Mouse (Mus musculus) testis, postnatal 10 days (tissue): ENCODE data around the gene Jazf1.

Experiments used
- DNase-seq: peaks from one replicate; pipeline ENCODE4 v3.0.0; 2021; ENCODE audit warnings: low spot score

The Jazf1 gene

DNA sequence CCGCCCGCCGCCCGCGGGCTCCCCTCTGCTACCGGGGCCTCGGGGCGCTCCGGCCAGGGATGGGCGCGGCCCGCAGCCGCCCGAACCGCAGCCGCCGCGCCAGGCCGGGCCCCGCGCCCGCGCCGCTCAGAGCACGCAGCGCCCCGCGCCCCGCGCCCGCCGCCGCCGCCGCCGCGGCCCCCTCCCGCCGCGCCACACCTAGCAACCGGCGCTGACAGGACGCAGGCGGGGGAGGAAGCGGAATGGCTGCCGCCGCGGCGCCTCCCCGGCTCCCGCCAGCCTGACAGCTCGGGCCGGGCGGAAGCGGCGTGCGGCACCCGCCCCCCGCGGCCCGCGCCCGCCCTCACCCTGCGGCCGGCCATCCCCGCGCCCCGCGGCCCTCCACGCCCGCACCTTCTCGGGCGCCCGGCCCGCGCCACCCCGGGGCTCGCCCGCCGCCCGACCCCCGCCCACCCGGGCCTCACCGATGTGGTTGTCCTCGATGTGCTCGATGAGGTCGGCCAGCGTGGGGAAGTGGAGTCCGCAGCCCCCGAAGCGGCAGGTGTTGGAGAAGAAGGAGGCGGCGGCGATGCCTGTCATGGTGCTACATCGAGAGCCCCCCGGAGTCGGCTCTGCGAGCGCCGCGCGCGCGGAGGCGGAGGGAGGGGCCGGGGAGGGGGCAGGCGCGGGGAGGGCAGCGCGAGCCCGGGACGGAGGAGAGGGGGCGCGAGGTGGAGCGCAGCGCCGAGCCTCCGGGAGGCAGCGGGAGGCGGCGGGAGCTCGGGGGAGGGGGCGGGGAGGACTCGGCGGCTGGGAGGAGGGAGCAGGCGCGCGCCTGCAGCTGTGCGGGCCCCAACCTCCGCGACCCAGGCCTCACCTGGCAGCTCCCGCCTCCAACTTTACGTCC lies at the start of gene Jazf1:
Gene Jazf1, minus strand, starts transcription at position 643 of the 886 bp plus-strand sequence.
- DNase-seq: peak; percentile 72

DNA sequence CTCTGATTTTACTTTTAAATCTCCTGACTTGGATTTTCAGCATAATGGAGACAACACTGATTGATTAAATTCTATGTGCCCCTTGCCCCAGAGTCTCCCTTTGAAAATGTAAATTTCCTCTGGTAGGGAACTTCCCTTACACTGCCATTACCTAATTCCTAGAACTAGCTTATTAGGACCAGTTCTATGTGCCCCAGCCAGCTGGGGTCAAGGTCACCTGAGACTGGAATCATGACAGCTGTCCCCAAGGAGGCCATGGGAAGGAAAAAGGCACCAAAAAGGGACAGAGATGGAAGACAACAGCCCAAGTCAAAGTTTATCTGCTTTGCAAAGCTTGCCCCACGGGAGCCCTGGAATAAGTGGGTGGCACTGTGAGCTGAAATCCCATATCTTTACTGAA lies 49.4 kb upstream of the Jazf1 start:
- DNase-seq: no peak

DNA sequence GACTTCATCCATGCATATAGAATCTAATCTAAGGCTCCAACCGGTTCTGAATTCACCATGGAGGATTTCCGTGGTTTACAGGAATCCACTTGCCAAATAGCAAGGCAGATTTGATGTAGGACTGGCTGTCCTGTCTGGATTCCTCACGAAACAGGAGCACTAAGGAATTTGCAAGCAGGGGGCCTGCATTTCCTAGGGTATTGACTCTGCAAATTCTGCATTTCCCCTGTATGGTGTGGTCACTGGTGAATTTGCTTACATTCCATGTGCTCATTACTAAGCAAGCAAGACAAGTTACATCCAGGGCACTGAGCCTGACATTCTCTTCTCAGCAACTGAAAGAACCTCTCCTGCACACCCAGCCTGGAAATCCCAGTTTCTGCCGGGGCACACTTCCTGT lies 18.4 kb upstream of the Jazf1 start:
- DNase-seq: no peak

DNA sequence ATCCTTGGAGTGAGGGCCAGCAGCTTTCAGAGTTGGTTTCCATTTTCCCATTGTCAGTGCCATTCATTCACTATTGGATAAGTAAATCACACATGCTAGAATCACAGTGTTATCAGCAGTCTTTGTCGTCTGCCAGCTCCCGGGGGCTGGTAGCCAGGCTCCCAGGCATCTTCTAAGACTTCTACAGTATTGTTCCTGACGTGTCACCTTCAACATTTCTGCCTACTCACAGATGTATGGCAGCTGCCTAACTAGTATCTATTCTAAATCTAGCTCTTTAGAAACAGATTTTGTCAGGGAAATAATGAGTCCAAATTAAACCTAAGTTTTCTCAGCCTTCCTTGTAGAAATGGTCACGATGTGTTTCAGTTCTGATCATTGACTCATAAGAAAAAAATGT lies 12.8 kb upstream of the Jazf1 start:
- DNase-seq: no peak

DNA sequence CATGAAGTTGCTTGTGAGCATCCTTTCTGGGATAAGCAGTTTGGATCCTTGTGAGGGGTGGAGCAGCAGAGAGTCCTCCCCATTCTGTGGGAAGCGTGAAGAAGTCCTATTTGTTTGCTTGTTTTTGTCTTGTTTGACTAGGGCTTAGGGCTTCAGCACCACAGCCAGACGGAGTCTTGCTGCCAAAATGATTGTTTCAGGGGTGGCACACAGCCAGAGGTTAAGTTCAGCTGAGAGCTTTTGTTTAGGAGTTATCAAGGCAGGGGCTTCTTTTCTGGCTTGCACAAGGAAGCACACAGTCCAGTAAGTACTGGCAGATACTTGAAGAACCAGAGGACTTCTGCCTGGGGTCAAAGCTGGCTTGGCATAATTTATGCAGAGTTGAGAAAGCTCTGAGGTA lies 10.2 kb upstream of the Jazf1 start:
- DNase-seq: peak; percentile 52

DNA sequence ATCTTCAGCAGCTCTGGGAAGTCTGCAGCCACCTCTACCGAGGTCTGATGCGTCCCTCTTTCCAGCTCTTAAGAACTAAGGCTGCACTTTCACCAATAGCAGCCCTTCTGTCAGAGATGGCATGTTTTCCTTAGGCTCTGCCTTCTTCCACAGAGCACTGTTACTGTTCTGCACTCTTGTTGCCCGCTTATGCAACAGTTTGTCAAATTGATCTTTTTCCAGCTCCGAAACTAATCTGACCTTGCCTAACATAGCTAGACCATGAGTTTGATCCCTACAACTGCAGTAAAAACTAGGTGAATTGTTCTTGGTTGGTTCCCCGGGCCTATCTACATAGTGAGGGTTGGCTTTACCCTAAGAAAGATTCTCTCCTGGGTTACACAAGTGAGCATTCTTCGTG lies 3.3 kb upstream of the Jazf1 start:
- DNase-seq: no peak

DNA sequence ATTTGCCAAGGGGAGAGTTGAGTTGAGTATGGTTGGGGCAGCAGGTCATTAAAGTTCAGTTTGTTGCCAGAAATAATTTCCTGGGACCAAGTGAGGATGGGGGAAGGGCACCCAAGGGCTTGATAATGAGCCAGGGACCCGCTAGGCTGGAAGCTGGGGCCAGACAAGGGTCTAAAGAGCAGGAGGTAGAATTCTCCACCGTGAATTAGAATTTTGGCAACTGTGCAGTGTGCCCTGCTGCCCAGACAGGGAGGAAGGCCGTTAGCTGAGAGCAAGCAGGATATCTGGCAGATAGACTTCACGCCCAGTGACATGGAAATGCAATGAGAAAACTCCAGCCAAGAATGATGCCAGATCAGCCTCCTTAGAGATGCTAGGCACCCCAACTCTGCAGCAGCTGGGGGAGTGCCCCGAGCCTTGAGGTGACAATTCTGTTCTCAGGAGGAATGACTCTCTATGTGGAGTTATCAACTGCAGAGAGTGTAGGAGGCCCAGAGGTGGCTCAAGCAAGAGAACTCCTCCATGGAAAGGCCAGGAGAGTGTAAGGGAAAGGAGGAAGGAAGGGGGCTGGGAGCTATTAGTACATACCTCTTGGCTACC lies 1.6 kb upstream of the Jazf1 start:
- DNase-seq: peak; percentile 49

DNA sequence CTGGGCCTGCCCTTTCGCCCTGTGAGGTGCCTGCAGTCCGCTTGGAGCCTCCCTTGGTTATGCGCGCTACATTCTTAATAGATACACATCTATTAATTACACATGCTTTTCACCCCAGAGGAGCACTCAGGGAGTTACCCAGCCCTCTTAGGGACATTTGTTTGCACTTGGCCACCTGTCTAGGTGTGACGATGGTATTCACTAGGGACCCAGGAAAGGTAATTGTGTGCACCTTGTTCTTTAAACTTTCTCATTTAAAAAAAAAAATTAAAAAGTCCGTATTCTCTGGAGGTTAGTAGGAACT lies 396 bp upstream of the Jazf1 start:
- DNase-seq: no peak

DNA sequence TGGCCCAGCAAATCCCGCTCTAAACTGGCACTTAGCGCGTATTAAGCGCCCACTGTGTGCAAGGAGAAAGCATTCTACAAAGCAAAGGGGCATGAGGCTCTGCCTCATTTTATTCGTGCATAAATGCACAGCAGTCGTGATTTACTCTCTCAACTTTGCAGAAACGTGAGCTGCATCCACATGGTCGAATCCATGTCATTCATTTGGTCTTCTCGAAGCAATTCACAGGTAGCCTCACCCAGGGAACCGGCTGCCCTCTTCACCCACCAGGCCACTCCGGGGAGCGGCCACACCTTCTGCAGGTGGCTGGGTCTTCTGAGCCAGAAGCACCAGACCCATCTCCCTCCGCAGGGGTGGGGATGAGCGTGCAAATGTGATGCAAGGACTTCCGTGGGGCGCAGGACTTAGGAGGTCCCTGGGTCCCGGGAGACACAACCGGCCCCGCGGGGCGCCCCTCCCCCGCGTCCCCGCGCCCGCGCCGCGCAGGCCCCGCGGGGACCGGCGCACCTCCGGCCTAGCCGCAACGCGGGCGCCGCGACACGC lies 914 bp downstream of the Jazf1 start:
- no peak for DNase-seq

DNA sequence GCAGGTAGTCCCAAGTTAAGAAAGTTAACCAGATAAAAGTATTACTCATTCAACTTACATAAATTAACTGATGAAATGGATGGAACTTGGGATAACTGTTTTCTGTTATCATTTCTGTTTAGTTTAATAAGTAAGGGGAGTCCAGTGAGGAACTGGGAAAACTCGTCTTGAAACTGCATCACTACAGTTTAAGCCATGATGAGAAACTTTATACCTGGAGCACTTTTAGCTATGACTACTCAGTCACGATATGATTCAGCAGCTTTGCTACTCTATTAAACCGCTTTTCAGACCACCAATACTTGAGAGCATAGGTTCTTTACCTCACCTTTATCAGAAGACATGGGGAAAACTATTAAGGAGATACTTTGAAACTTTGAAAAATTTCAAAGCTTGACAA lies 1.5 kb downstream of the Jazf1 start:
- no peak for DNase-seq

DNA sequence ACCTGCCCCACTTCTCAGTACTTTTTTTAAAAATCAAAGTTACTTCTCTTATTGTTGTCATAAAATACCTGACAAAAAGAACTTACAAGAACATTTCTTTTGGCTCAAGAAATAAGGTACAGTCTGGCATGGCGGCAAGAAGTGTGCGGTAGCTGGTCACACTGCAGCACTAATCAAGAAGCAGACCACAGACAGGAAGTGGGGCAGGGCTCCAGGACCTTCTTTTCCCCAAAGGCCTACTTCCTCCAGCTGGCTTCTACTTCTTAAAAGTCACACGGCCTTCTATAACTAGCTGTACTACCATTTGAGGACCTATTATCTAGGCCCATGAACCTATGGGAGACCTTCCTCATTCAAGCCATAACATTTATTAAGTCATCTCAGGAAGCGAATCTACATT lies 4.4 kb downstream of the Jazf1 start:
- no peak for DNase-seq

DNA sequence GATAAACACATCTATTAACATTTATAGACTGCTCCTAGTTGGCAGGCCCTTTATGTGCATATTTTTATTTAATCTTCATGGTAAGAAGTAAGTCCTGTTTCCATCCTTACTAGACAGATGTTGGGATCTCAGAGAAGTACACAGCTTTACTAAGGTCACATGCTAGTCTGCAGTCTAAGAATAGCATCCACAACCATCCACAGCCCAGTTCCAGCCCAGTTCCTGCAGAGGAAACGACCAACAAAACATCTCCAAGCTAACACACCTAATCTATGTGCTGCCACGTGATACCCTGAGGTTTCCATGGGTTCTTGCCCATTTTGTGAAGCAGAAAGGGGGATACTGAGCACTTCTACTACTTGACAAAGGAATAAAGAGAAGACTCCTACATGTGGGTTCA lies 13.5 kb downstream of the Jazf1 start:
- no peak for DNase-seq

DNA sequence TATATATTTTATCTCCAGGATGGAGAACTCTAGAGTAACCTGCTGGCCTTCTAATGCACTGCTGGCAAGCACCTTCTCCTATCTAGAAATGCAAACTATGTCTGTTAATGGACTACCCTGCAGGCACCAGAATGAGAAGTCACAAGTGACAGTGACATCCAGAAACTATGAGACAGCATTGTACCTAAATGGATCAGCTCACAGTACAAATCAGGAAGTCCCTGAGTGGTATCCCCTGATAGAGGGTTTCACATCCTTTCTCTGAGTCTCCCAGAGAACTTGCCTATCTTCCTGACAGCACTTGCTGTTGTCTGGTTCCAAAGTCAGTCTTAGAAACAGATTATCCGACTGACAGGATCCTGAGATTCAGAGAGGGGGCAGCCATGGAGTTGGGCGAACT lies 22.9 kb downstream of the Jazf1 start:
- DNase-seq: no peak

DNA sequence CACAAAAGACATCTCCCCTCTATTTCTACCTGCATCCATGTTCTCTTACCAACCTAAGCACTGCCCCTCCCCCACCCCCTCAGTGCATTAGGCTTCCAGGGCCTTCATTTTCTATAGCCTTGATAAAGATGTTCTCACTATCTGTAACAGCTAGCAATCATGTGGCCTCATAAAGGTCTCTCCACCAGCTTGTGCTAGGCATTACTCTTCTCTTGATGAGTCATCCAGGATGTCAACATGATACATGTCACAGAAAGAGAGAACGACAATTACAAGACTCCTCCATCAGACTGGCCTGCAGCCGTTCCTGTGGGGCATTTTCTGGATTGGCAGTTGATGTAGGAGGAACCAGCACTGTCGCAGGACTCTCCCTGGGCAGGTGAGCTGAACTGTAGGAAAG lies 30.3 kb downstream of the Jazf1 start:
- no peak for DNase-seq

DNA sequence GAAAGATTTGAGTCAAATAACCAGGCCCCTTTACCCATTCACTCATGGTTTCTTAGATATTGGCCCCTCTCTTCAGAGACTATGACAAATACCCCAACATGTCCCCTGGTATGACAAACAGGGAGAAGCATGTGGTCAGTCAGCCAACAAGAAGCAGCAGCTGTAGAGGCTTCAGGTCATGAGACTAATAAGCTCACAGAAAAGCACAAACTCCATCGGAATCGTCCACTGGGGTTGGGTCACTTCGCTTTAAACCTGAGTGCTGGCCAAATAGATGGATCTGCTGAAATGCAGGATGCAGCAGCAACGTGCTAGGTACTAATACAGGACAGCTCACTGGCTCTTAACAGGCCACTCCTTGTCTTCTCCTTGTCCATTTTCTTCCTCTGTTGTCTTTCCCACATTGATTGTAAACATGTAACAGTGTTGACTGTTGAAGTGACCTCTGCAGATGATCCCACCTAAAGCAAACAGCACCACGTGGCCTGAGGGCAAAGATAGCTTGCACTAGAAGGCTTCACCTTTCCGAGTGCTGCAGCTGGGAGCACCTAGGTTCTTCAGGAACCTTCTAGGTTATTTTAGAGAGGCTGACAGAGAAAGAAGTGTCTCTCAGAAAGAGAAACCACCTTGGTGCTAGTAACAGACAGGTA lies 33.9 kb downstream of the Jazf1 start:
- DNase-seq: no peak

DNA sequence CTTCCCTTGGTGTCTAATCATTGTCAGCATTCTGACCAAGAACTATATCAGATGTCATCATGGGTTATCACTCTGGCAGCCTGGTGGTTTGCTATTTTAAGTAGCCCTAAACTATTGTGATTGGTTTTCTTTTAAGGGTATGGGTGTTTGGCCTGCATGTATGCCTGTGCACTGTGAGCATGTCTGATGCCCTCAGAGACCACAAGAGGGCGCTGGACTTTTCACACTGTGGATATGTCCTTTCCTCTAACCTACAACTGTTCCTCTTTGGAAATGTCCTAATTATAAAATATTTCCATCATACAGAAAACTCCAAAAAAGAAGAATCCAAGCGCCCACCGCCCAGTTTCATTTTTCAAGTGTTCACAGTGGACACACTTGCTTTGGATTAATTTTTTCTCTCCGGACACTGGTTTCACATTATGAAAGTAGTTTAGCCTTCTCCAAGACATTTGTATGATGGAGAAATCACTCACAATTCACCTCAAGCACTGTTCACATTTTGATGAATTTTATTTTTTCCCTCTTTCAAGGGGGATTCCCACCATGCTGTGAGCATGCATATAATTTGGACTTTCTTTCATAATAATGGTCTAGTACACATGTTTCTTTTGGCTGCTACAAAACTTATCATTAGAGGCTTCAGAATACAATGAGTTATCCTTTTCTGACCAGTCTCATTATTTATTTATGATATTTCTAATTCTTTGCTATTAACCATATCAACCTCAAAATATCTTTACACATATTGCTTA lies 35.5 kb downstream of the Jazf1 start:
- DNase-seq: peak; percentile 65

DNA sequence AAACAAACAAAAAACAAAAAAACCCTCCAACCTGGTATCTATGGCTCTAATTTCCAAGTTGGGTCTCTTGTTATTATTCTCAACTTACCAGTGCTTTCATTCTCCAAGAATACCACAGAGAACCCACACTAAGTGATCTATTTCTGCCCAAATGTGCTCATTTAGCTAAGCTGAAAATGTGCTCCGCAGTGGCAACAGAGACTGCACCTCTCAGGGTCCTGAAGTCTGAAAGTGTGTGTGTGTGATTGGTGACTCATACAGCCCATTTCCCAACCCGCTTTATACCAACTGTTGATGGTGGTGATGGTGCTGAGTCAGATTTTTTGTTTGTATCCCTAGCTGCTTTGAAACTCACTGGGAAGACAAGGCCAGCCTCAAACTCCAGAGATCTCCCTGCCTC lies 46.4 kb downstream of the Jazf1 start:
- DNase-seq: no peak

DNA sequence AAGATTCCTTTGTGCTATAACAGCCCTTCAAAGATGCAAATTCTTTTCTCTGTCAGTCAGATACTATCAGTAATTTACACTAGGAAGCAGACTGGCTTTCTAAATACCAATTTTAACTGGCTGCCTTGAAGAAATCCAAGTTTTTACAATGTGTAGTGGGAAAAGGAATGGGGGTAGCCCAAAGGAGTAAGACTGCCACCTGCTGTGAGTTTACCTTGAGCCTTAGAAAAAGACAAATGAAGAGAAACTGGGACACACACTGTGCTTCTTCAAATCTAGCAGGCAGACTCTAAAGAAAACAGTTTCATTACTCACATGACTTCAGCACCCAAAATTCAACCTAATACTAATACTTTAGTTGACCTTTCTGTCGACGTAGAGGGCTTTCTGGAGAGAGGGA lies 47.4 kb downstream of the Jazf1 start:
- DNase-seq: no peak

DNA sequence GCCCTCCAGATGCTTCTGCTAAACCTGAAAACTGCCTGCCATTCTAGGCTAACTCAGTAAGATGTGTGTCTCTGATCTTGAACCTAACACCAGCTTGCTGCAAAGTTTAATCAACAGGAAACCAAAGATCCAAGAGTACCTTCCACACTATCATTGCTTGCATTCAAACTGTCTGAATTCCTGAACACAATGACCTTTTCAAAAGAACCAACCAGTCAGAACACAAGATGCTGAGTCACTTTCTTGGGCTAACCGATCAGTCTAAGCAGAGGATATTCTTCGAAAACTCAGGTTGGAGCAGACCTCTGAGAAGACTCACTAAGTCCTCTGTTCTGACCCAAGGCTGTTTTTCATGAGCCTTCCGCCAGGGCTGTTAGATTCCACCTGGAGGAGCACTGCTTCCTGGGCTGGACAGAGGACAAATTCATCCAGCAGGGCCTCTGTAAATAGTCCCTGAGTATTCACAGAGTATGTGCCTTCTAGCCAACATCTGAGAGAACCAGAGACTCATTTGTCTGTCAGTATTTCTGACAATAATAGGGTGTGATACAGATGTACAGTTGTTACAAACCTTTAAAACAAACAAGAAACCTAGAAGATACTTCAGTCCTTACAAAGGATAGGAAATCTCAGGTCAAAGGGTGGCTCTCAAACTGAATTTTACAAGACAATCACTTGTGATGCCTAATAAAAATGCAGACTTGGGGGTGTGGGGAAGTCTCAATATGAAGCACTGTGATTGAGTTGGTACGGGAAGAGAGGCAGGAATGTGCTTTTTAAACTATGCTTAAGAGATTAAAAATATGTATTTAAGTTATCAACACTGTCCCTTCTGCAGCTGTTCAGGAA lies 50.9 kb downstream of the Jazf1 start:
- DNase-seq: no peak

DNA sequence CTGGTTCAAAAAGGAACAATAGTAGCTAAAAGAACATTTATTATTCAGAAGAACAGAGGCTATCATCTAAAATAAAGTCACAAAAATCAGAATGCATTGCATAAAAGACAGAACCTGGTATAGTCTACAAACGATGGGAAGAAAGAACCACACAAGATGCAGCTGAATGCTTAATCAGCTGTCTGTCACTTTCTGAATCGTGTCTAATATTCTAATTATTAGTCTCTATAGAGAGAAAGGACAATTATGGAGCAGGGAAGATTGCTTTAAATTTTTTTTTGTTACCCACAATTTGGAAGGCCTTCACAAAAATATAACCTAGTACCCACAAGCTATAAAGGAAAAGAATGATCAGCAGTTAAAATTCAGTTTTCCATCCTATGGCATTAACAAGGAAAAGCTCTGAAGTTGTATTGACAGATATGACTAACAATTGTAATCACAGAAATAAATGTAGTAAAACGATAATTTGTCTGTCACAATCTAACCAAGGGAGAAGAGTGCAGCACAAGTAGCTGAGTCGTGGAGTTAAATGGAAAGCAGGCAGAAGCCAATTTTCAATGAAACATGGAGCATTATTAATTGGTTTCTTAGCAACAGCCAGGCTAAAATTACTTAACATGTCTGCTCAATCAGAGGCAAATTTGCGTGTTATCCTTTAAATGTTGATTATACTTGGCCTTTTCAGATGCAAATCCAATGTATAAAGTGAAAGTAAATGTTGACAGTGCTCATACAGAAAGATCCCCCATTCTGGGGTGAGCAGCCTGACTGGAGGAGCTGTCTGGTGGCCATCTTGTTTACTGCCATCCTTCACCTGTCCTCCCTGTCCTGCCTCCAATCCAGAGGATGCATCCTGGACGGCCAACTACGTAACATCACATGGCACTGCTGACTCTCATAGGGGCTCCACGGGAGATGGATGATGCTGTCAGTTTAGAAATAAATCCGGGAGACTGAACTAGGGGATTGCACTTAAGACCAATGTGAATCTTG lies 53.7 kb downstream of the Jazf1 start:
- no peak for DNase-seq
